Mouse (Mus musculus) bone marrow, adult 2 months (tissue): ENCODE results near the gene Phospho1. TPM values are rescaled to one million over a fixed set of nuclear protein-coding genes. Genes with fewer than 3 reads are reported as not detected.

ENCODE experiments used
- H3K27ac ChIP-seq: fragments of 200-500 bp; 2 replicates; pipeline ENCODE4 v1.5.1; 2012; ENCODE audit warnings: low read depth, mild to moderate bottlenecking, control low read depth, inconsistent platforms, low read length; ENCODE audit not compliant: control insufficient read depth, poor library complexity, insufficient read depth
- H3K4me1 ChIP-seq: fragments of 200-500 bp; 2 replicates; pipeline ENCODE4 v1.6.1; 2011; ENCODE audit warnings: low read length; ENCODE audit not compliant: control insufficient read depth, insufficient read depth
- H3K4me3 ChIP-seq: fragments of 200-500 bp; replicated peaks from 2 replicates; pipeline ENCODE3; 2011; ENCODE audit warnings: mild to moderate bottlenecking, low read depth, low read length, control low read depth; ENCODE audit not compliant: control insufficient read depth
- CTCF ChIP-seq: fragments of 200-500 bp; IDR thresholded peaks from 2 replicates; pipeline ENCODE4 v1.5.1; 2011; ENCODE audit warnings: low read length, control low read depth; ENCODE audit not compliant: control insufficient read depth, insufficient read depth
- POLR2A ChIP-seq: fragments of 200-500 bp; IDR thresholded peaks from 2 replicates; pipeline ENCODE4 v1.6.1; 2011; ENCODE audit warnings: low read depth, mild to moderate bottlenecking, control low read depth, low read length, borderline replicate concordance; ENCODE audit not compliant: control insufficient read depth
- WGBS: fragments of 180-500 bp; shearing (Covaris S2); methylation state at CpG from one replicate; pipeline ENCODE4 v1.1.7; 2018; 5-methylcytosine and 5-hydroxymethylcytosine counted together
- polyA plus RNA-seq: library from polyadenylated mRNA; stranded (reverse); fragments of >200 nt; gene quantifications from 2 replicates; pipeline ENCODE4 v1.2.4, GENCODE M21; 2011; ENCODE audit warnings: low replicate concordance; ENCODE audit not compliant: missing spikeins, insufficient read depth, insufficient read length

Gene Phospho1
- polyA plus RNA-seq, 1 experiment = 23.4 TPM

DNA sequence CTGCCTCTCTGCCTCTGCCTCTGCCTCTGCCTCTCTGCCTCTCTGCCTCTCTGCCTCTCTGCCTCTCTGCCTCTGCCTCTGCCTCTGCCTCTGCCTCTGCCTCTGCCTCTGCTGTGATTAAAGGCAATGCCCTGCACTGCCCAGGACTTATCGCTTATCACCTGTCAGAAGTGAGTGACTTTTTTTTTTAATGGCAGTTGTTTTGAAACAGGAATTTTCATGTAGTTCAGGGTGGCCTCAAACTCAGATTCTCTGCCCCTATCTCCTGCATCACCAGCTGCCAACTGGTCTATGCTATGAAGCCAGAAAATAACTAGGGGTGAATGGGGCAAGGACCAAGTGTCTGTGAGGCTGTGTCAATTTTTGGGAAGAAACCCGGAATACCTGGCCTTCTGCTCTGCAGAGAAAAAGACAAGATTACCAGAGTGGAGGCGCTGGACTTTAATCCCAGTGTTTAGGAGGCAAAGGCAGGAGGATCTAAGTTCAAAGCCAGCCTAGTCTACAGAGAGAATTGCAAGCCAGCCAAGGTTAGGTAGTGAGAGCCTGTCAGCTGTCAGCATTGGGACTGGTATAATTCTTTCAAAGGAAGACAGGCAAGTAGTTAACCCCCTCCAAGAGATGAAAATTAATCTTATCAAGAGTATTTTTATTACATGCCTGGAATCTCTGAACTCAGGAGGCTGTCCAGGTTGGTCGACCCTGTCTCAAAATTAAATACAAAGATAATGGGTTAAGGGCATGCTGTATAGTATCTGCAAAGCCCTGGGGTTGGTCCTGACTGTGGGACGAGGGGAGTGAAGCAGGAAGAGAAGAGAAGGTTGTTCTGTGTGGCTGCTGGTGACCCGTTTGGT is 2.2 kb downstream of the Phospho1 start:
- peak overlapping the region; percentile 9 for H3K4me3 ChIP-seq
- H3K4me1 ChIP-seq = peaks cover 2% of the 10 kb centered on the region; the same call in 1 of the 2 replicates
- WGBS = 42% methylated on average over 6 of the region's 6 CpGs
- TF ChIP-seq CTCF = no peak
- no peak for TF ChIP-seq POLR2A
- peak overlapping the region; percentile 22 for H3K27ac ChIP-seq

DNA sequence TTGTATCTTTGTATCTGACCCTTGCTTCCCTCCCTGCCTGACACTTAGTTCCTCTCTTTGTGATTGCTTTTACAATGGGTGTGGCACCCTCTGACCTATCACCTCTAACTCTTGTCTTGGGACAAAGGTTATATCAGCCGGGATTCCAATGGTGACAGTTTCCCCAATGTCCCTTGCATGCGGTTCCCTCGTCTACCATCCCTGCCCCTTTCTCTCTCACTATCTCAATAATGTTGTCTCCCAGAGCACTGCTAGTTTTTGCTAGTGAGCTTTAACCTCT is 2.8 kb downstream of the Phospho1 start:
- TF ChIP-seq POLR2A = no peak
- TF ChIP-seq CTCF = no peak
- Histone ChIP-seq H3K4me3 (peak overlapping the region; percentile 24), H3K27ac (peak overlapping the region; percentile 9; the same call in 1 of the 2 replicates), H3K4me1 (peaks cover 2% of the 10 kb centered on the region; the same call in 1 of the 2 replicates)
- 7% methylated on average over 3 of the region's 3 CpGs for WGBS

DNA sequence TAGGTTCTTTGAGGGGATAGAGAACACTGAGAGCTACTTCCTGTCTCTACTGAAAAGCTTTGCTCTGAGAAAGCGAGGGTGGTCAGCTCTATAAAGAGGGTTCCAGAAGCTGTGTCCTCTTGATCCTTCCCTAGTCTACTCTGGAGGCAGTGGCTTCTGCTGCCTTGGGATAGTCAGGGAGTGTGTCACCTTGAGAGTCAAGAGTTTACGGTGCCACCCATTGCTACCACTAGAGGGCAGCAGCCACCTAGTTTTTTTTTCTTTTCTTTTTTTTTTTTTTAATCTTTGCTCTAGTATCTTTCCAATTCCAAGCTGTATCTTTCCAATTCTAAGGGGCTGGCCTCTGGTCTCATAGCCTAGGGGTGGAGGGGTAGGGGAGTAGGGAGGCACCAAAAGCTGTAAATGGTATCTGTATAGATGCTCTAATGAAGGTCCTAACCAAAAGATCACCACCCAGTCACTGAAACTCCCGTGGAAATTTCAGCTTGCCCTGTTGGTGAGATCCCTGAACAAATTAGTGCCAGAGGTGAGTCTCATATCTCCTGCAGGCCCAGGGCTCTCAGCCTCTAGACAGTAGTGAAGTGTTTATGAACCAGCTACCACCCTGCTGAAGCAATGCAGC is 3.3 kb downstream of the Phospho1 start:
- no peak overlapping the region for H3K4me3 ChIP-seq
- TF ChIP-seq CTCF (peak; percentile 62), POLR2A (no peak)
- WGBS = 15% methylated on average over 3 of the region's 3 CpGs
- H3K4me1 ChIP-seq = peaks cover 2% of the 10 kb centered on the region; the same call in 1 of the 2 replicates
- H3K27ac ChIP-seq = peak overlapping the region; percentile 9; the same call in 1 of the 2 replicates

DNA sequence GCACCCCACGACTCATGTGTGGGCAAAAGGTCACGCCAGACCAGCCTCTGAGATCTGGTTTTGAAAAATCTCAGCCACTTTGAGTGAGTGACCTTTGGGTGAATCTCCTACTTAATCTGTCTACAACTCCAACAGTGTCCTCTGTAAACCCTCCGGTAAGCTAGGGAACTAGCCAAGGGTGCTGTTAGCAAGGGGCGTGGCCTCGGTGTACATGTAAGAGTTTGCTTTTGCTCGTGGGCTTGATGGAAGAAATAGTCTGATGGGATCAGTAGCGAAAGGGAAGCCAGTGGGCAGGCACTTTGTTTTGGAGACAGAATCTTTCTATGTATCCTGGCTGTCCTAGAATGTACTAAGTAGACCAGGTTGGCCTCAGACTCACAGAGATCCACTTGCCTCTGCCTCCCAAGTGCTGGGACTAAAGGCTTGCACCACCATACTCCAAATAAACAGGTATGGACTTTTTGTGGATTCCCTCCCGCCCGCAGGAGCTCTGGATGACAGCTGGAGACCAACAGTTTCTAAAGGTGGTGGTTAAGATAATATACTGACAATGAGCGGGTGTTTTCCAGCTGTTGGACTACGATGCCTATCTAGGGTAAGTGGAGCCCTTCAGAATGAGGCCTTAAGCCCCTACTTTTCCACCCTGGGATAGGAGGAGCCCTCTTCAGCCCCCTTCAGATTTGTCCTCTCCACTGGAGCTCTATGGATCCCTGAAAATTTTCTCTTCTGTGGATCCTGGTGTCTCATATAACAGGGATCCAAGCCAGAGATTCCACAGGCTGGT is 4.1 kb downstream of the Phospho1 start:
- no peak overlapping the region for H3K4me3 ChIP-seq
- no peak overlapping the region for H3K27ac ChIP-seq
- peaks cover 2% of the 10 kb centered on the region; the same call in 1 of the 2 replicates for H3K4me1 ChIP-seq
- WGBS = 51% methylated on average over 11 of the region's 11 CpGs
- no peak for TF ChIP-seq POLR2A
- TF ChIP-seq CTCF = no peak

DNA sequence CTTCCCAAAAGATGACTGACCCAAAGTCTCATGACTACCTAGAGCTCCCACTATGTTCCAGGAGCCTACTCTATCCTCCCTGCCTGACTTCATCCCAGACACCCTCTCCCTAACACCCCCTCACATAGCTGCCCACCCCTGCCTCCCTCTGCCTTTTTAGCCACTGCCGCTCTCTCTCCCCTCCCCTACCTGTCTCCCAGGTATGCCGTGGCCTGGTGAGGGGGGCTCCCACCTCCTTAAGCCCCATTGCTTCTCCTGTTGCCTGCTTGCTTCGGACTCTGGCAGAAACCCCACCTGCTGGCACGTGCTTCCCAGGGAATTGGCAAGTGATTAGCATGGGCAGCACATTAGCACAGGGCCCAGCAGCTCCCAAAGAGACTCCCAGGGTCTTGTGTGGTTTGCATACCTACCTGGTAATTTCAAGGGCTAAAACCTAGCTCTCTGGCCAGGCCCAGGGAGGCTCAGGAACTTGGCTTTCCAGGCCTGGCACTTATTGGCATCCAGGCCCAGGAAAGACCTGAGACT is 5.3 kb downstream of the Phospho1 start:
- 62% methylated on average over 4 of the region's 4 CpGs for WGBS

DNA sequence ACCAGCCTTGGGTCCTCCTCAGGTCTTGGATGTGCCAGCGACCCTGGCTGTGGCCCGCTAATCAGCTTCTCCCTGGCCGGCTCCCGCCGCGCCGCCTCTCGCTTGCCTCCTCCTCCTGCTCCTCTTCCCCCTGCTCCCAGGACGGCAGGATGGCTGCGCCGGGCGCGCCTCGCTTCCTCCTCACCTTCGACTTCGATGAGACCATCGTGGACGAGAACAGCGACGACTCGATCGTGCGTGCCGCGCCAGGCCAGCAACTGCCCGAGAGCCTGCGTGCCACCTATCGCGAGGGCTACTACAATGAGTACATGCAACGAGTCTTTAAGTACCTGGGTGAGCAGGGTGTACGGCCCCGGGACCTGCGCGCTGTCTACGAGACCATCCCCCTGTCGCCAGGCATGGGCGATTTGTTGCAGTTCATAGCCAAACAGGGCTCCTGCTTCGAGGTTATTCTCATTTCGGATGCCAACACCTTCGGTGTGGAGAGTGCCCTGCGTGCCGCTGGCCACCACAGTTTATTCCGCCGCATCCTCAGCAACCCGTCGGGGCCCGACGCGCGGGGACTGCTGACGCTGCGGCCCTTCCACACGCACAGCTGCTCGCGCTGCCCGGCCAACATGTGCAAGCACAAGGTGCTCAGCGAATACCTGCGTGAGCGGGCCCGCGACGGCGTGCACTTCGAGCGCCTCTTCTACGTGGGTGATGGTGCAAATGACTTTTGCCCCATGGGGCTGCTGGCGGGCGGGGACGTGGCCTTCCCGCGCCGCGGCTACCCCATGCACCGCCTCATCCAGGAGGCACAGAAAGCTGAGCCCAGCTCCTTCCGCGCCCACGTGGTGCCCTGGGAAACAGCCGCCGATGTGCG is 6.3 kb downstream of the Phospho1 start:
- H3K4me3 ChIP-seq = peak overlapping the region; percentile 21
- TF ChIP-seq POLR2A (peak; percentile 35; the same call in 1 of the 2 replicates), CTCF (no peak)
- peak overlapping the region; percentile 17; the same call in 1 of the 2 replicates for H3K27ac ChIP-seq
- WGBS = 6% methylated on average over 80 of the region's 80 CpGs
- peaks cover 6% of the 10 kb centered on the region for H3K4me1 ChIP-seq

More for the DNA sequence above, 5.3 kb downstream of the Phospho1 start:
- Histone ChIP-seq H3K27ac (no peak overlapping the region), H3K4me1 (peaks cover 2% of the 10 kb centered on the region; the same call in 1 of the 2 replicates), H3K4me3 (no peak overlapping the region)
- TF ChIP-seq POLR2A (no peak), CTCF (no peak)

DNA sequence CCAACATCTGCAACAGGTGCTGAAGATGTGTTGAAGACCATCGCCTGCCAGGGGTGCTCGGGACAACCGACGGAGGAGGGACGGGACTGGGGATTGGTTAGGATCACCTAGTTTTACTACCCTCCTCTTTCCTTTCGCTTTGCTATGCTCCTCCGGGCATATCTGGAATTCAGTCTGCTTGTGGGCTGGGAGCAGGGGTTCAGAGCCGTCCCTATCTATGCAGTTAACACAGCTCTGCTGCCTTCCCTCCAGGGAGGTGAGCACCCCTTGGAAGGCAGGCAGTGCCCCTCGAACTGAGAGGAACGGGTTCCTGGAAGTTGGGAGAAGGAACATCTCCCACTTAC is 6.9 kb downstream of the Phospho1 start:
- WGBS = 11% methylated on average over 10 of the region's 10 CpGs
- peak overlapping the region; percentile 2 for H3K4me3 ChIP-seq
- peaks cover 9% of the 10 kb centered on the region for H3K4me1 ChIP-seq
- TF ChIP-seq POLR2A = no peak
- TF ChIP-seq CTCF = no peak
- peak overlapping the region; percentile 15; the same call in 1 of the 2 replicates for H3K27ac ChIP-seq
